Mouse (Mus musculus) heart, embryonic 13.5 days (tissue): ENCODE measurements at regions not wholly inside any gene's neighbourhood (a gene's known extent, or its start where the extent isn't known, plus 50 kb on each side); places are given as distances from the start of the nearest gene placed in this dataset.
A peak's percentile ranks its signal among the peaks of the same experiment; 100 is the strongest.

ENCODE experiments used
- ATAC-seq: fragments of 200-750 bp; cut with Nextera tagmentation; 2 replicates; pipeline ENCODE4 v1.8.0; 2017; ENCODE audit warnings: moderate TSS enrichment; ENCODE audit not compliant: insufficient number of reproducible peaks, low FRiP score, low TSS enrichment; ENCODE audit errors: extremely low read depth
- H3K27ac ChIP-seq: fragments of 300-500 bp; sonication (generic); replicated peaks from 2 replicates; pipeline ENCODE4 v1.5.1; 2015; ENCODE audit warnings: moderate library complexity, mild to moderate bottlenecking, inconsistent platforms
- H3K27me3 ChIP-seq: fragments of 300-500 bp; sonication (generic); replicated peaks from 2 replicates; pipeline ENCODE4 v1.6.1; 2015; ENCODE audit warnings: mild to moderate bottlenecking, inconsistent platforms
- H3K36me3 ChIP-seq: fragments of 300-500 bp; sonication (generic); 2 replicates; pipeline ENCODE4 v1.6.1; 2015; ENCODE audit warnings: mild to moderate bottlenecking, inconsistent platforms
- H3K4me1 ChIP-seq: fragments of 300-500 bp; sonication (generic); 2 replicates; pipeline ENCODE4 v1.6.1; 2015; ENCODE audit warnings: inconsistent platforms
- H3K4me2 ChIP-seq: fragments of 300-500 bp; sonication (generic); 2 replicates; pipeline ENCODE4 v1.6.1; 2015; ENCODE audit warnings: inconsistent platforms, mild to moderate bottlenecking, moderate library complexity
- H3K4me3 ChIP-seq: fragments of 300-500 bp; sonication (generic); 2 replicates; pipeline ENCODE4 v1.5.1; 2015; ENCODE audit warnings: moderate library complexity, mild to moderate bottlenecking, inconsistent platforms
- H3K9ac ChIP-seq: fragments of 300-500 bp; sonication (generic); 2 replicates; pipeline ENCODE4 v1.6.1; 2015; ENCODE audit warnings: inconsistent platforms, mild to moderate bottlenecking, moderate library complexity
- H3K9me3 ChIP-seq: fragments of 300-500 bp; sonication (generic); 2 replicates; pipeline ENCODE4 v1.6.1; 2016; ENCODE audit warnings: inconsistent platforms
- WGBS: fragments of 180-500 bp; shearing (Covaris S2); methylation state at CpG from one replicate; pipeline ENCODE4 v1.1.7; 2015; ENCODE audit warnings: mixed read lengths; 5-methylcytosine and 5-hydroxymethylcytosine counted together

- H3K4me1 ChIP-seq, result no peaks in the 10 kb centered on the region
- 79% methylated on average over 7 of the region's 7 CpGs for WGBS
- no peak overlapping the region for H3K27ac ChIP-seq
- no peak overlapping the region for H3K4me3 ChIP-seq
- H3K9me3 ChIP-seq, result peaks cover 4% of the 10 kb centered on the region; the same call in 1 of the 2 replicates
- no peak overlapping the region for H3K4me2 ChIP-seq
- H3K27me3 ChIP-seq, result peaks cover 12% of the 10 kb centered on the region
- H3K36me3 ChIP-seq, result no peaks in the 10 kb centered on the region
- no peak for ATAC-seq
- H3K9ac ChIP-seq, result no peak overlapping the region
Observed at GRCm38 (mm10) chr5:119125745-119126144, 544.7 kb upstream of the Tbx3 start.

- Histone ChIP-seq H3K4me1 (no peaks in the 10 kb centered on the region), H3K9ac (no peak overlapping the region)
- 86% methylated on average over 7 of the region's 7 CpGs for WGBS
Observed at GRCm38 (mm10) chr5:119130176-119130575, 540.3 kb upstream of the Tbx3 start.

DNA sequence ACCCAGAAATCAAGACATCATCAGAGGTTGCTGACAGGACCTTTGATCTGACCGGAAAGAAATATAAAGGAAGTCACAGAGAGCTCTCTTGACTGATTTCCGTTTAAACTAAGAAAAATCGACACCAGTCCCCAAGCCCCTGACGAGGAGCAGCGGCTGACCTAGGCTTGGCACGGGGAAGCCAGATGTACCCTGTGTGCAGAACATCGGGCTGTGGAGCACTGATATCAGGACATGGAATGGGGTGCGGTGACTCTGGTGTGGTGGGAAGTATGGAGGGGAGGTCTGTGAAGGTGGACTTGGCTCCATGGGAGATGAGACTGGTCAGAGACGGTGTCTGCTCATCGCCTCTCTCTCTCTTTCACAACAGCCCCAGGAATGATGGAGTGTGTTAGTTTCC, 539.0 kb upstream of the Tbx3 start:
- H3K4me2 ChIP-seq, result no peak overlapping the region
- no peak overlapping the region for H3K27ac ChIP-seq
- H3K4me3 ChIP-seq, result no peak overlapping the region
- H3K4me1 ChIP-seq, result no peaks in the 10 kb centered on the region
- 39% methylated on average over 10 of the region's 10 CpGs for WGBS
- no peak overlapping the region for H3K9ac ChIP-seq
- no peaks in the 10 kb centered on the region for H3K36me3 ChIP-seq
- peaks cover 55% of the 10 kb centered on the region for H3K27me3 ChIP-seq
- no peaks in the 10 kb centered on the region for H3K9me3 ChIP-seq
- no peak for ATAC-seq

More at GRCm38 (mm10) chr5:119130176-119130575, 540.3 kb upstream of the Tbx3 start:
- H3K4me2 ChIP-seq, result no peak overlapping the region
- no peak overlapping the region for H3K27ac ChIP-seq
- H3K36me3 ChIP-seq, result no peaks in the 10 kb centered on the region
- peaks cover 42% of the 10 kb centered on the region for H3K27me3 ChIP-seq
- no peaks in the 10 kb centered on the region for H3K9me3 ChIP-seq
- no peak overlapping the region for H3K4me3 ChIP-seq
- no peak for ATAC-seq

DNA sequence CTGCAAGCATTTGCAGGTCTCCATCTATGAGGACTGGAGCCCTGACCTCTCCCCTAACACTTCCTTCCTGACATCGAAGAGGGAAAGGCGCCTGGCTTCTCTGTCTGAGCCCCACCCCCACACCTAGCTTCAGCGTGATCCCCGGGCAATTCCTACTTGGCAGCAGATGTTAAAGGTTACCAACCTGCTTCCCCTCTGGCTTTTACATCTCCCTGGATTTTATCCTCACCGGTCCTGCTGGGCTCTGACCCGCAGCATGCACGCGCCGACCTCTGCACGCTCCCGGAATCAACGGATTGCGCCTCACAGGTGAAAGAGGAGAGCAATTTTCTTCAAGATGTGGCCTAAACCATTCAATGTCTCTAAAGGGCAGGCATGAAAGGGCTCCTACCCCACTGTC, 537.1 kb upstream of the Tbx3 start:
- 45% methylated on average over 13 of the region's 13 CpGs for WGBS
- ATAC-seq, result no peak
- no peak overlapping the region for H3K4me2 ChIP-seq
- H3K27ac ChIP-seq, result no peak overlapping the region
- H3K9me3 ChIP-seq, result no peaks in the 10 kb centered on the region
- no peaks in the 10 kb centered on the region for H3K36me3 ChIP-seq
- no peak overlapping the region for H3K4me3 ChIP-seq
- H3K4me1 ChIP-seq, result peaks cover 3% of the 10 kb centered on the region
- peaks cover 68% of the 10 kb centered on the region for H3K27me3 ChIP-seq
- H3K9ac ChIP-seq, result no peak overlapping the region

- WGBS, result 78% methylated on average over 8 of the region's 8 CpGs
- no peak overlapping the region for H3K4me3 ChIP-seq
- H3K36me3 ChIP-seq, result no peaks in the 10 kb centered on the region
- H3K9me3 ChIP-seq, result no peaks in the 10 kb centered on the region
- no peak overlapping the region for H3K27ac ChIP-seq
- peaks cover 6% of the 10 kb centered on the region for H3K4me1 ChIP-seq
- H3K9ac ChIP-seq, result no peak overlapping the region
- ATAC-seq, result no peak
- H3K27me3 ChIP-seq, result peaks cover 55% of the 10 kb centered on the region
- no peak overlapping the region for H3K4me2 ChIP-seq
Observed at GRCm38 (mm10) chr5:119136916-119137315, 533.6 kb upstream of the Tbx3 start.

DNA sequence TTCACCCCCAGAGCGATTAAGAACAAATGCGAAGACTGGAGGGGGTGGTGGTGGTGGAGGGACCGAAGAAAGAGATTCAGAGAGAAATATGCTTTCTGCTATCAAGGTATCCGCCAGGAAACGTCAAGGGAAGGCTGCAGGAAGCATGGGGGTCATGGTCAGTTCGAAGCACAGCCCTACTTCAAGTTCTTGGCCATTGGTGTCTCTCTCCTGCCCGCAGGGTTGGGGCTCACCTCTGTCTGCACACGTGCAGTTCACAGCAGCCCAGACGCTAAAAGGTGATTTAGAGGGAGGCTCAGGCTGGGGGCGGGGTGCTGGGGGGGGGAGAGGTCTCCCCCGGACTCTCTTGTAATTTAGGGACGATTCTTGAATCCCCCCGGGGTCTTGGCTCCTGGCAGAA, 533.1 kb upstream of the Tbx3 start:
- 48% methylated on average over 13 of the region's 13 CpGs for WGBS
- Histone ChIP-seq H3K27me3 (peaks cover 53% of the 10 kb centered on the region), H3K9ac (no peak overlapping the region), H3K4me3 (no peak overlapping the region), H3K4me1 (peaks cover 6% of the 10 kb centered on the region), H3K4me2 (no peak overlapping the region), H3K9me3 (no peaks in the 10 kb centered on the region), H3K36me3 (no peaks in the 10 kb centered on the region), H3K27ac (no peak overlapping the region)
- ATAC-seq, result no peak

DNA sequence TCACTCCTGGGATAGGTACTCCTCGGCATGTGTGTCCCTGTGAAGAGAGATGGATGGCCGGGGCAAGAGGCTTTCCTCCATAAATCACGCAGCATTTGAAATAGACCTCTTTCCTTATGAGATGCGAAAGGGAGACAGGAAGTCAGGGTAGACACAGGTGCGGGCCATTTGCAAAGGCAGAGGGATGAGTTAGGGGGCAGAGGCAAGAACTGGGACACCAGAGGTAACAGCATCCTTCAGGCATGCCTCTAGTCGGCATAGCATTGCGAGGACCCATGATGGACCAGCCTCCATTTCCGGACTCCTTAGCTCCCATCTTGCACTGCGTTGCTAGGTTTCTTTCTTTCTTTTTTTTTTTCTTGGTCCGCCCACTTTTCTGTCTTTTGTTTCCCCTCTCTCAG, 532.6 kb upstream of the Tbx3 start:
- H3K4me1 ChIP-seq, result peaks cover 6% of the 10 kb centered on the region
- peaks cover 50% of the 10 kb centered on the region for H3K27me3 ChIP-seq
- no peak for ATAC-seq
- no peak overlapping the region for H3K9ac ChIP-seq
- no peaks in the 10 kb centered on the region for H3K9me3 ChIP-seq
- no peak overlapping the region for H3K4me2 ChIP-seq
- 62% methylated on average over 10 of the region's 10 CpGs for WGBS
- H3K36me3 ChIP-seq, result no peaks in the 10 kb centered on the region
- H3K27ac ChIP-seq, result no peak overlapping the region
- no peak overlapping the region for H3K4me3 ChIP-seq

GRCm38 (mm10) chr5:119138293-119138692, 532.2 kb upstream of the Tbx3 start:
- no peaks in the 10 kb centered on the region for H3K36me3 ChIP-seq
- 31% methylated on average over 14 of the region's 14 CpGs for WGBS
- peak overlapping the region; percentile 9; the same call in 1 of the 2 replicates for H3K4me2 ChIP-seq
- ATAC-seq, result no peak
- H3K4me3 ChIP-seq, result no peak overlapping the region
- no peak overlapping the region for H3K27ac ChIP-seq
- H3K27me3 ChIP-seq, result peaks cover 46% of the 10 kb centered on the region
- no peaks in the 10 kb centered on the region for H3K9me3 ChIP-seq
- peak overlapping the region; percentile 19; the same call in 1 of the 2 replicates for H3K9ac ChIP-seq
- peaks cover 6% of the 10 kb centered on the region for H3K4me1 ChIP-seq

GRCm38 (mm10) chr5:119139336-119139735, 531.1 kb upstream of the Tbx3 start:
- Histone ChIP-seq H3K4me3 (no peak overlapping the region), H3K4me2 (no peak overlapping the region), H3K36me3 (no peaks in the 10 kb centered on the region), H3K4me1 (peaks cover 6% of the 10 kb centered on the region), H3K27me3 (peaks cover 36% of the 10 kb centered on the region), H3K9me3 (no peaks in the 10 kb centered on the region), H3K9ac (no peak overlapping the region), H3K27ac (no peak overlapping the region)
- no peak for ATAC-seq
- WGBS, result 41% methylated on average over 7 of the region's 7 CpGs

DNA sequence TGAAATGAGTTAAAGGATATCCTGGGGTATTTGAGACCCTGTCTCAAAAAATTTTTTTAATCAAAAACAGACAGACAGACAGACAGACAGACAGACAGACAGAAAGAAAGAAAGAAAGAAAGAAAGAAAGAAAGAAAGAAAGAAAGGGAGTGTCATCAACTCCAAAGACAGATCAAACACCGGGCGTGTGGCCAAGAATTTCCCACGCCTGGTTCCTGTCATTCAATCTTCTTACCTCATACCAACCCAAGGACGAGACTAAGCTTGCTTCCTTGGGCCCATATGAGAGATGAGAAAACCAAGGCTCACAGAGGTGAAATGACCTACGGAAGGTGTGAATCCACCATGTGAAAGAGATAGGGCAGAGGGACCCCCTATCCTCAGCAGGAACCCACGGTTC, 530.7 kb upstream of the Tbx3 start:
- H3K27ac ChIP-seq, result no peak overlapping the region
- no peak overlapping the region for H3K9ac ChIP-seq
- no peak overlapping the region for H3K4me2 ChIP-seq
- WGBS, result 56% methylated on average over 6 of the region's 6 CpGs
- no peaks in the 10 kb centered on the region for H3K36me3 ChIP-seq
- peaks cover 6% of the 10 kb centered on the region for H3K4me1 ChIP-seq
- H3K4me3 ChIP-seq, result no peak overlapping the region
- peaks cover 32% of the 10 kb centered on the region for H3K27me3 ChIP-seq
- ATAC-seq, result no peak
- H3K9me3 ChIP-seq, result no peaks in the 10 kb centered on the region

DNA sequence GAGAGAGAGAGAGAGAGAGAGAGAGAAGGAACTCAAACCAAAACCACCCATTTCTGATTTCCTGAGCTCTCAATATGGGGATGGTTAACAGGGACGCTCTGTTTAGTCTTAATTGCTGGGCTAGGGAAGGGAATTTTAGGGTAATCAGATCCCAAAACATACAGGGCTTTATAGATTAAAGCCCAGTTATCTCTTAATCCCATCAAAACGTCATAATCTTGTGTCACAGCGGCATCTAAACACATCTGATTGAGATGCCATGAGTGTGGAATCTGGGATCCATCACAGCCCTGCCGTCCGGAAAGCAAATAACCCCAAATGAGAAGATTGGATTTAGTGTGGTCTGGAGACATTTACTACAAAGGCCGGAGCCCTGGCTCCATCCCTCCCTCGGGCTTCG, 527.1 kb upstream of the Tbx3 start:
- no peak overlapping the region for H3K27ac ChIP-seq
- H3K36me3 ChIP-seq, result no peaks in the 10 kb centered on the region
- no peak overlapping the region for H3K4me2 ChIP-seq
- no peak for ATAC-seq
- H3K9me3 ChIP-seq, result peaks cover 8% of the 10 kb centered on the region; the same call in 1 of the 2 replicates
- H3K4me1 ChIP-seq, result peaks cover 2% of the 10 kb centered on the region
- 59% methylated on average over 8 of the region's 8 CpGs for WGBS
- H3K4me3 ChIP-seq, result no peak overlapping the region
- no peak overlapping the region for H3K9ac ChIP-seq
- peaks cover 1% of the 10 kb centered on the region; the same call in 1 of the 2 replicates for H3K27me3 ChIP-seq

GRCm38 (mm10) chr5:119149389-119150185, 520.9 kb upstream of the Tbx3 start:
- H3K4me2 ChIP-seq, result no peak overlapping the region
- ATAC-seq, result no peak
- H3K27me3 ChIP-seq, result no peaks in the 10 kb centered on the region
- 77% methylated on average over 25 of the region's 25 CpGs for WGBS
- no peak overlapping the region for H3K4me3 ChIP-seq
- peaks cover 11% of the 10 kb centered on the region; the same call in 1 of the 2 replicates for H3K9me3 ChIP-seq
- H3K4me1 ChIP-seq, result no peaks in the 10 kb centered on the region
- no peak overlapping the region for H3K27ac ChIP-seq
- no peak overlapping the region for H3K9ac ChIP-seq
- H3K36me3 ChIP-seq, result no peaks in the 10 kb centered on the region
